Mouse (Mus musculus) erythroblast, embryonic 14.5 days (primary cell): ENCODE results near the gene Tbc1d10b. TPM values are rescaled to one million over a fixed set of nuclear protein-coding genes. Genes with fewer than 3 reads are reported as not detected.

Experiments used
- H3K27me3 ChIP-seq: 2 replicates; pipeline ENCODE4 v1.6.1; 2012; ENCODE audit warnings: inconsistent platforms; ENCODE audit not compliant: control insufficient read depth
- H3K36me3 ChIP-seq: 2 replicates; pipeline ENCODE4 v1.6.1; 2012; ENCODE audit warnings: mild to moderate bottlenecking, inconsistent platforms; ENCODE audit not compliant: control insufficient read depth
- H3K4me1 ChIP-seq: 2 replicates; pipeline ENCODE4 v1.6.1; 2012; ENCODE audit warnings: inconsistent platforms; ENCODE audit not compliant: control insufficient read depth
- H3K4me3 ChIP-seq: replicated peaks from 2 replicates; pipeline ENCODE3; 2012; ENCODE audit warnings: moderate library complexity, mild to moderate bottlenecking, inconsistent platforms
- H3K9me3 ChIP-seq: 2 replicates; pipeline ENCODE4 v1.6.1; 2012; ENCODE audit warnings: low read length, inconsistent platforms, mixed read lengths; ENCODE audit not compliant: control insufficient read depth
- GATA1 ChIP-seq: IDR thresholded peaks from 2 replicates; pipeline ENCODE4 v1.6.1; 2012; ENCODE audit warnings: low read length, inconsistent platforms, mixed read lengths
- TAL1 ChIP-seq: IDR thresholded peaks from 3 replicates; pipeline ENCODE4 v1.6.1; 2012; ENCODE audit warnings: low read length, inconsistent platforms, mixed read lengths
- polyA plus RNA-seq: library from polyadenylated mRNA; stranded (reverse); fragments of >175 nt; gene quantifications from 2 replicates; pipeline ENCODE4 v1.2.3, GENCODE M21; 2012

The Tbc1d10b gene
- polyA plus RNA-seq, 1 experiment, result 10.4 TPM

GRCm38 (mm10) chr7:127209851-127210250 is 1.6 kb upstream of the Tbc1d10b start:
- peaks cover 78% of the 10 kb centered on the region for H3K4me1 ChIP-seq
- H3K4me3 ChIP-seq, result peak overlapping the region; percentile 90
- no peaks in the 10 kb centered on the region for H3K9me3 ChIP-seq
- TF ChIP-seq GATA1, result no peak
- no peak for TF ChIP-seq TAL1
- peaks cover 45% of the 10 kb centered on the region for H3K36me3 ChIP-seq
- H3K27me3 ChIP-seq, result no peaks in the 10 kb centered on the region

GRCm38 (mm10) chr7:127208553-127209438 is 528 bp upstream of the Tbc1d10b start, which contains the start of gene Mylpf:
Gene Mylpf, plus strand, starts transcription at chr7:127208890.
- Histone ChIP-seq H3K27me3 (no peaks in the 10 kb centered on the region), H3K4me3 (peak within 1 kb of the TSS; percentile 90), H3K4me1 (peaks cover 78% of the 10 kb centered on the region), H3K36me3 (peaks cover 45% of the 10 kb centered on the region), H3K9me3 (no peaks in the 10 kb centered on the region)
- TF ChIP-seq GATA1 (peak; percentile 69), TAL1 (no peak)

- Histone ChIP-seq H3K9me3 (no peaks in the 10 kb centered on the region), H3K36me3 (peaks cover 49% of the 10 kb centered on the region), H3K4me1 (peaks cover 70% of the 10 kb centered on the region), H3K4me3 (peak overlapping the region; percentile 90), H3K27me3 (no peaks in the 10 kb centered on the region)
- TF ChIP-seq TAL1 (no peak), GATA1 (no peak)
These were observed 634 bp downstream of the Tbc1d10b start for GRCm38 (mm10) chr7:127207374-127208294.

DNA sequence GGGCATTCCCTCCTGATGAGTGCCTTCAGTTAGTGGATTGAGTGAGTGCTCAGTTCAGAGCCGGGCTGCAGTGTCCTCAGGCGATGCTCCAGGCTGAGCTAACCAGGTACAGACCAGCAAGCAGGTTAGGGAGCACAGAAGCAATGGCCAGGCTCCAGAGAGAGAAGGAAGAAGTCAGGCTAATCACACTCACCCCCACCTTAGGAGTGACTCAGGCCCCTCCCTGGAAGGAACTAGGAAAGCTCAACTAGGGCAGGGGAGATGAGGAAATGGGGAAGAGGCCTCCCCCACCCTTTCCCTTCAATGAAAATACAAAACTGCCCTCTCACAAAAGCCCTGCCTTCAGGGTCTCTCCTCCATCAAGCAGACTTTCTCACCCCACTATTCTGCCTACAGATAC is 1.7 kb downstream of the Tbc1d10b start:
- TF ChIP-seq GATA1, result no peak
- Histone ChIP-seq H3K4me1 (peaks cover 63% of the 10 kb centered on the region), H3K27me3 (no peaks in the 10 kb centered on the region), H3K36me3 (peaks cover 57% of the 10 kb centered on the region), H3K9me3 (no peaks in the 10 kb centered on the region), H3K4me3 (peak overlapping the region; percentile 90)

GRCm38 (mm10) chr7:127196484-127196883 is 11.8 kb downstream of the Tbc1d10b start:
- TF ChIP-seq GATA1, result no peak
- no peak for TF ChIP-seq TAL1
- H3K4me1 ChIP-seq, result peaks cover 43% of the 10 kb centered on the region
- H3K27me3 ChIP-seq, result no peaks in the 10 kb centered on the region
- no peaks in the 10 kb centered on the region for H3K9me3 ChIP-seq
- H3K4me3 ChIP-seq, result peak overlapping the region; percentile 70
- peaks cover 88% of the 10 kb centered on the region for H3K36me3 ChIP-seq

DNA sequence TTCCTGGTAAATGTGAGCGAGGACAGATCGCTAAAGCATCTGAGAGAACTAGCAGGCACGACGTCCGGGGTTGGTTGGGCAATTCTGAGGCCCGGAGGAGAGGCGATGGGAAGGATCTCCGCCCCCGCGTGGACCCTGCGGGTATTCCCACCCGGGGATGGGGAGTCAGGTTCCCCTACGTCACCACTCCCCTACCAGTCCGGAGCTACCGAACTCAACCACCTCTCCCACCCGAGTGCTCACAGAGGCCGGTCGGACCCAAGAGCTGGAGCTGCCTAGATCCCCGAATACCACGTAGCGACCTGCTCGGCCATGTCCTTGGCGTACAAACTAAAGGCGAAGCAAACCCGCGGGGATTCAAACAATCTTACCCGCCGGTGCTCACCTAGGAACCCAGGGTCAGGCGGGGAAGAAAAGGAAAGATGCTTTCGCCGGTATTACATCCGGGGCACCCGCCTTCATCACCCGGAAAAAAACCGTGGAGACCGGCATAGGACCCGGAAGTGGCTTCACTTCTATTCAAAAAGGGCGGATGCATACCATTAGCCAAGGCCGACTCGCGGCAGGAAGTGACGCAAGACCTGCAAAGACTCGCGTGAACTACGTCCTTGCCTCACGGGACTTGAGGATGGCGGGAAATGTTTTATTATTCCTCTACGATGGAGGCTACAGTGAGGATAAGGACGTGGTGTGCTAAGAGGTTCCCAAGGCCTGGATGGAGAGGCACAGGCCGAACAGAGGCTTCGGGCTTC is 12.5 kb downstream of the Tbc1d10b start, which contains the start of gene Cd2bp2:
Gene Cd2bp2 (minus strand): TSS at position 507 of the 752 bp plus-strand sequence.
- Histone ChIP-seq H3K4me3 (peak within 1 kb of the TSS; percentile 70), H3K36me3 (peaks cover 88% of the 10 kb centered on the region), H3K9me3 (no peaks in the 10 kb centered on the region), H3K27me3 (no peaks in the 10 kb centered on the region), H3K4me1 (peaks cover 43% of the 10 kb centered on the region)
- TF ChIP-seq GATA1, result no peak; the same call in 1 of the 2 replicates
- TF ChIP-seq TAL1, result no peak

GRCm38 (mm10) chr7:127194633-127195029 is 13.6 kb downstream of the Tbc1d10b start:
- Histone ChIP-seq H3K27me3 (no peaks in the 10 kb centered on the region), H3K9me3 (no peaks in the 10 kb centered on the region), H3K4me1 (peaks cover 43% of the 10 kb centered on the region), H3K36me3 (peaks cover 83% of the 10 kb centered on the region), H3K4me3 (peak overlapping the region; percentile 70)
- no peak for TF ChIP-seq TAL1
- TF ChIP-seq GATA1, result no peak

GRCm38 (mm10) chr7:127194011-127194632 is 14.1 kb downstream of the Tbc1d10b start:
- TF ChIP-seq TAL1, result no peak
- TF ChIP-seq GATA1, result no peak
- Histone ChIP-seq H3K36me3 (peaks cover 80% of the 10 kb centered on the region), H3K27me3 (no peaks in the 10 kb centered on the region), H3K9me3 (no peaks in the 10 kb centered on the region), H3K4me1 (peaks cover 47% of the 10 kb centered on the region), H3K4me3 (peak overlapping the region; percentile 14)
